Mouse (Mus musculus) thymus, postnatal 25 days (tissue): Measurements from ENCODE around the gene Hpn.

Source experiments
- DNase-seq: peaks from one replicate; pipeline ENCODE4 v3.0.0; 2022

Hpn gene

GRCm38 (mm10) chr7:31077885-31078445 is 37.1 kb downstream of the Hpn start:
- peak; percentile 31 for DNase-seq

GRCm38 (mm10) chr7:31077470-31077869 is 37.6 kb downstream of the Hpn start:
- no peak for DNase-seq

- no peak for DNase-seq
Observed at GRCm38 (mm10) chr7:31076492-31076891, 38.6 kb downstream of the Hpn start, which contains the start of gene Fxyd3. Gene Fxyd3 (minus strand): TSS chr7:31076704.

- DNase-seq = no peak
Observed at GRCm38 (mm10) chr7:31074713-31075069, 40.4 kb downstream of the Hpn start.

GRCm38 (mm10) chr7:31074061-31074712 is 40.9 kb downstream of the Hpn start:
- no peak for DNase-seq

GRCm38 (mm10) chr7:31073546-31073945 is 41.5 kb downstream of the Hpn start:
- DNase-seq = no peak

- no peak for DNase-seq
Observed at GRCm38 (mm10) chr7:31072326-31072725, 42.8 kb downstream of the Hpn start.

- DNase-seq = no peak
Observed at GRCm38 (mm10) chr7:31070324-31070723, 44.8 kb downstream of the Hpn start.

- DNase-seq = no peak
Observed at GRCm38 (mm10) chr7:31069491-31069890, 45.6 kb downstream of the Hpn start.

GRCm38 (mm10) chr7:31067836-31068235 is 47.3 kb downstream of the Hpn start:
- DNase-seq = no peak

- DNase-seq = no peak
Observed at GRCm38 (mm10) chr7:31063074-31063560, 52.0 kb downstream of the Hpn start.

GRCm38 (mm10) chr7:31060621-31061010 is 54.5 kb downstream of the Hpn start:
- DNase-seq = no peak

- DNase-seq = no peak
Observed at GRCm38 (mm10) chr7:31059919-31060620, 55.0 kb downstream of the Hpn start.

- DNase-seq = peak; percentile 78
Observed at GRCm38 (mm10) chr7:31059108-31059507, 56.0 kb downstream of the Hpn start, which contains the start of gene Lgi4. Gene Lgi4 (plus strand): TSS chr7:31059342.

- DNase-seq = no peak
Observed at GRCm38 (mm10) chr7:31058211-31058610, 56.9 kb downstream of the Hpn start.

- DNase-seq = no peak
Observed at GRCm38 (mm10) chr7:31057730-31058129, 57.4 kb downstream of the Hpn start.

- DNase-seq = no peak
Observed at GRCm38 (mm10) chr7:31057071-31057470, 58.0 kb downstream of the Hpn start, which contains the start of gene Fxyd1. Gene Fxyd1 (minus strand): TSS chr7:31057199.

- no peak for DNase-seq
Observed at GRCm38 (mm10) chr7:31056448-31056847, 58.6 kb downstream of the Hpn start.

GRCm38 (mm10) chr7:31055883-31056282 is 59.2 kb downstream of the Hpn start:
- DNase-seq = no peak

GRCm38 (mm10) chr7:31055354-31055824 is 59.7 kb downstream of the Hpn start:
- no peak for DNase-seq

GRCm38 (mm10) chr7:31054661-31055320 is 60.3 kb downstream of the Hpn start:
- DNase-seq = no peak

GRCm38 (mm10) chr7:31053882-31054447 is 61.1 kb downstream of the Hpn start:
- DNase-seq = no peak
